Mouse (Mus musculus) forebrain, embryonic 11.5 days (tissue): ENCODE results near the gene Ankrd13b. TPM values are rescaled to one million over a fixed set of nuclear protein-coding genes. Genes with fewer than 3 reads are reported as not detected.

Source experiments
- ATAC-seq: fragments of 200-750 bp; cut with Nextera tagmentation; replicated peaks from 2 replicates; pipeline ENCODE4 v1.8.0; 2017; ENCODE audit warnings: moderate TSS enrichment; ENCODE audit not compliant: low FRiP score
- DNase-seq: peaks from one replicate; pipeline ENCODE4 v3.0.0-alpha.2; 2017; ENCODE audit warnings: low spot score
- H3K27ac ChIP-seq: fragments of 300-500 bp; sonication (generic); 2 replicates; pipeline ENCODE4 v1.5.1; 2014; ENCODE audit warnings: low read depth, low read length
- H3K27me3 ChIP-seq: fragments of 300-500 bp; sonication (generic); 2 replicates; pipeline ENCODE4 v1.6.1; 2014; ENCODE audit warnings: mild to moderate bottlenecking, low read length, mixed read lengths; ENCODE audit not compliant: control insufficient read depth, insufficient read depth
- H3K36me3 ChIP-seq: fragments of 300-500 bp; sonication (generic); 2 replicates; pipeline ENCODE4 v1.6.1; 2014; ENCODE audit warnings: mild to moderate bottlenecking, low read length, moderate library complexity, mixed read lengths; ENCODE audit not compliant: control insufficient read depth, insufficient read depth
- H3K4me1 ChIP-seq: fragments of 300-500 bp; sonication (generic); replicated peaks from 2 replicates; pipeline ENCODE4 v1.6.1; 2014; ENCODE audit warnings: low read length, mixed read lengths; ENCODE audit not compliant: control insufficient read depth, insufficient read depth
- H3K4me2 ChIP-seq: fragments of 300-500 bp; sonication (generic); 2 replicates; pipeline ENCODE4 v1.6.1; 2014; ENCODE audit warnings: low read depth, mild to moderate bottlenecking, low read length, moderate library complexity, mixed read lengths; ENCODE audit not compliant: severe bottlenecking
- H3K4me3 ChIP-seq: fragments of 300-500 bp; sonication (generic); 2 replicates; pipeline ENCODE4 v1.5.1; 2014; ENCODE audit warnings: low read depth, low read length
- H3K9ac ChIP-seq: fragments of 300-500 bp; sonication (generic); 2 replicates; pipeline ENCODE4 v1.6.1; 2014; ENCODE audit warnings: low read length
- H3K9me3 ChIP-seq: fragments of 300-500 bp; sonication (generic); 2 replicates; pipeline ENCODE4 v1.6.1; 2016; ENCODE audit warnings: low read length, mixed read lengths; ENCODE audit not compliant: control insufficient read depth
- WGBS: fragments of 180-500 bp; shearing (Covaris S2); extraction: QIAGEN DNeasy Blood & Tissue Kit; methylation state at CpG from one replicate; pipeline ENCODE4 v1.1.7; 2014; 5-methylcytosine and 5-hydroxymethylcytosine counted together
- polyA plus RNA-seq: library from polyadenylated mRNA; unstranded; fragments of >200 nt; fragmentation: Nextera tagmentation; extraction: Ambion mirVana; gene quantifications from 2 replicates; pipeline ENCODE4 v1.2.1, GENCODE M21; 2014

Gene Ankrd13b
- polyA plus RNA-seq, 1 experiment from 2014 or later: 19.0 TPM

DNA sequence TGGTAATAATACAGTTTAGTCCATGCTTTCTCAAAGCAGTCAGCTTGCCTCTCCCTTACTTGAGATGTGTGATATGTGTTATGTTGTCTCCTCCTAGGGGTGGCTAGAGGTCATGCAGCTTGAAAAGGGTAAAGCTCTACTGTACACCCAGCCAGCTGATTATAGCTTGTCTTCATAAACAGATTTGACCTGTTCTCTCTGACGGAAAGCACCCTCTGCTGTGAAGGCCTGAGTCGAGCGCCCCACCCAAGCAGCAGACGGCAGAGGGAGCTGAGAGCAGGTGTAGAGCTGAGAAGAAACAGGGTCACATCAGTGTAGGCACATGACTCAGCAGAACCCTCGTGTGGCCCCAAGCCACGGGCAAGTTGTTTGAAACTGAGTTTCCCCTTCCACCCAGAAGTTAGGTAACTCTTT, 42.8 kb downstream of the Ankrd13b start:
- DNase-seq: no peak
- no peaks in the 10 kb centered on the region for H3K9me3 ChIP-seq
- 76% methylated on average over 6 of the region's 6 CpGs for WGBS

DNA sequence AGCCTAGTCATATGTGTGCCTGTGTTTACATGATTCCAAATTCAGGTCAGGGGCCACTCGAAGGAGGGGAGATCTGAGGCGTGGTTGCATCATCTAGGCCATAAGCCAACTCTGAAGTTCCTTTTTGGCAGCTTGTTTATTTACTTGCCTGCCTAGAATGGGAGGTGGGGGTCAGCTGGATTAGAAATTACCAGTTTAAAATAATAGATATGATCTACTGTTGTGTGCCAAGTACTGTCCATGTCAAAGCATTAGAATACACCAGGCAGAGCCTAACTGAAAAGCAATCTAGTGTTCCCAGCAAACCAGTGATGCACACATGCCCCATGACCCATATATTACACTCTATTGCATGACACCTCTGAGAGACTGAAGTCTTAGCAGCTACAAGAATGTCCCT, 44.5 kb downstream of the Ankrd13b start:
- no peak overlapping the region for H3K9ac ChIP-seq
- no peaks in the 10 kb centered on the region for H3K27me3 ChIP-seq
- DNase-seq (no peak), ATAC-seq (no peak)
- 79% methylated on average over 2 of the region's 2 CpGs for WGBS
- H3K4me2 ChIP-seq: no peak overlapping the region
- H3K36me3 ChIP-seq: no peaks in the 10 kb centered on the region; the same call in 1 of the 2 replicates
- no peak overlapping the region for H3K27ac ChIP-seq
- H3K9me3 ChIP-seq: no peaks in the 10 kb centered on the region
- H3K4me1 ChIP-seq: no peaks in the 10 kb centered on the region
- H3K4me3 ChIP-seq: no peak overlapping the region

More for the DNA sequence above, 42.8 kb downstream of the Ankrd13b start:
- H3K27ac ChIP-seq: no peak overlapping the region
- no peaks in the 10 kb centered on the region for H3K27me3 ChIP-seq
- no peak overlapping the region for H3K4me2 ChIP-seq
- ATAC-seq: no peak
- no peaks in the 10 kb centered on the region; the same call in 1 of the 2 replicates for H3K36me3 ChIP-seq
- no peak overlapping the region for H3K9ac ChIP-seq
- no peak overlapping the region for H3K4me3 ChIP-seq
- no peaks in the 10 kb centered on the region for H3K4me1 ChIP-seq

DNA sequence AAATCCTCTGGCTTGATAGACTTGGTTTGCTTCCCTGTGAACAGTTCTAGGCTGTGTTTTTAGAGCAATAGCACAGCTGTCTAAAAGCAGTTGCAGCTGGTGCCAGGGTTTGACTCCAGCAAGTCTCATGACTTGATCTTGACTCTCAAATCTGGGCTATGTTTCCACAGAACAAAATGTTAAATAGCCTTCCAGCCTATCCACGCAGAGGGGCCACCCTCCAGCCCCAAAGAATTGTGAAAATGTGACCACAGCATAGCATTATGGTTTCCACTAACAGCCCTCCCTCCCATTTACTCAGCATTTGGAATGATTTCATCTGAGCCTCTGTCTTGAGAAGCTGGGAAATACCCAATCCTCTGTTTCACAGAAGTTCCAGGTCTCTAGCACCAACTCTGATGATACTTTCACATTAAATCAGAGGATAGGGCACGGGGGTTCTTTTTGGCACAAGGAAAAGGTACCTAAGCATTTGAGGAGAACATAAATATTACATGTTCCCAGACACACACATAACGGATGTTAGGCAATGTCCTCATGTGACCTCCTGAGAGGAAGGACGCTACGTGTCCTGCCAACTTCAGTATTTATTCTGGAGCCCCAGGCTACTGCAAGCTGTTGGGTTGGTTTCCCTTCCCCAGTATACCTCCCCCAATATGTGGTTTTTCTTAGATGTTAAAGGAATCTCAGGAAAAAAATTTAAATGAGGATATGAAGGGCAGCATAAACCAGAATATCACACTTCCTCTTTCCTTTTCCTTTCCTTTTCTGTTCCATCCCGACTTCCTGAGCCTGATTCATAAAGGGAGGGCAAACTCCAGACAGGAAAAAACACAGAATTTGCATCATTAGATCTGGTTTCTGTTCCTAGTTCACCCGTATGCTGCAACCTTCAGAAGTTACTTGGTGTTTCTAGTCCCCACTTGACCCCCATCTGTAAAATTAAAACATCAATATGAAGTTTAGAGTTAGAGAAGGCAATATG, 47.0 kb downstream of the Ankrd13b start:
- Histone ChIP-seq H3K27me3 (no peaks in the 10 kb centered on the region), H3K4me3 (no peak overlapping the region), H3K27ac (no peak overlapping the region), H3K4me2 (no peak overlapping the region), H3K9ac (no peak overlapping the region), H3K36me3 (no peaks in the 10 kb centered on the region; the same call in 1 of the 2 replicates), H3K9me3 (no peaks in the 10 kb centered on the region), H3K4me1 (no peaks in the 10 kb centered on the region)
- ATAC-seq (no peak), DNase-seq (no peak)
- WGBS: 87% methylated on average over 7 of the region's 7 CpGs

DNA sequence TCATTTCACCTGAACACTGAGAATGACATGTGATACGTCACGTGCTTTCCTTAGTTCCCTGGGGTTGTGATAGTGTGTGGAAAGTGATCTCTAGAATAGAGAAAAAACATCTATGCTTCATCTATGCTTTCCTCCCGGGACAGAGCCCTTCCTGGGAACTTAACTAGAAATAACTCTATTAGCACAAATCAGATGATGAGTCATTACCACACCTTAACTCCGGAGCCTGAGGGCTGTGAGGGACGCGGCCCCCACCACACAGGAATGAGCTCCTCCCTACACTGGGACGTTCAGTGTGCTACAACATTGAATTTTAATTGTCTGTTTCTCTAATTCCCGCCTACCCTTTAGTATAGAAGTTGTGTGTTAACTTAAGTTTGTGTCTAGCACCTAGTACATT, 48.5 kb downstream of the Ankrd13b start:
- no peak overlapping the region for H3K9ac ChIP-seq
- H3K4me2 ChIP-seq: no peak overlapping the region
- no peaks in the 10 kb centered on the region for H3K4me1 ChIP-seq
- H3K9me3 ChIP-seq: no peaks in the 10 kb centered on the region
- WGBS: 90% methylated on average over 8 of the region's 8 CpGs
- DNase-seq (no peak), ATAC-seq (no peak)
- no peak overlapping the region for H3K27ac ChIP-seq
- no peaks in the 10 kb centered on the region; the same call in 1 of the 2 replicates for H3K36me3 ChIP-seq
- H3K27me3 ChIP-seq: no peaks in the 10 kb centered on the region
- H3K4me3 ChIP-seq: no peak overlapping the region

DNA sequence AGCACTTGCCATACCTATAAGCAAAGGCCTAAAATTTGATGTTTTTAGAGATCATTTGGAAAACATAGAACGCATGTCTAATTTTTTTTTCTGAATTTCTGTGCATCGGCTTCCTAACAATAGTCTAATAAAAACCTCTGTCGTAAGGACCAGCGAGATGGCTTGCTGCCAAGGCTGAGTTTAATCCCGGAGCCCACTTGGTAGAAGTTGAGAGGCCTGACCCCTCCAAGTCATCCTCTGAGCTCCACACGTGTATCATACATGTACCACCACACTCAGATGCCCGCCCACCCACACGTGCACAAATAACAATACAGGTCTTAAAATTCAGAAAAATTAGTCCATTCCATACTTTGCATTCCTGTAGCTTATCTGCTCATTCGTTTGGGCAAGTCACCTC, 49.4 kb downstream of the Ankrd13b start:
- WGBS: 92% methylated on average over 9 of the region's 9 CpGs
- Histone ChIP-seq H3K4me2 (no peak overlapping the region), H3K27me3 (no peaks in the 10 kb centered on the region), H3K9ac (no peak overlapping the region), H3K4me1 (no peaks in the 10 kb centered on the region), H3K27ac (no peak overlapping the region), H3K9me3 (no peaks in the 10 kb centered on the region), H3K4me3 (no peak overlapping the region), H3K36me3 (no peaks in the 10 kb centered on the region; the same call in 1 of the 2 replicates)
- no peak for DNase-seq
- no peak for ATAC-seq

DNA sequence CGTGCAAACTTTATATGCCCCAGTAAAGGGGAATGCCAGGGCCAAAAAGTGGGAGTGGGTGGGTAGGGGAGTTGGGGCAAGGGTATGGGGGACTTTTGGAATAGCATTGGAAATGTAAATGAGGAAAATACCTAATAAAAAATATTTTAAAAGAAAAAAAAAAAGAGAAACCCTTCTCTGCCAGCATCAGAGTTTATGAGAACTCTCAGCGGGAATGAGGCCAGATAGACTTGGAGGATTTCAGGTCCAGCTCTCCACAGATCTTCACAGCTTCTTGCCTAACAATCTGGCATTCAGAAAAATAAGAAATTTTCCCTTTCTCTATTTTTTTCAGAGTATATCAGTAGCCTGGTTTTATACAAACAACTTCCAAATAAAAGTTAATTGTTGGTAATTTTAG, 52.5 kb downstream of the Ankrd13b start:
- Histone ChIP-seq H3K27ac (no peak overlapping the region), H3K4me1 (no peaks in the 10 kb centered on the region), H3K27me3 (no peaks in the 10 kb centered on the region), H3K9me3 (no peaks in the 10 kb centered on the region), H3K36me3 (no peaks in the 10 kb centered on the region; the same call in 1 of the 2 replicates), H3K4me2 (no peak overlapping the region), H3K4me3 (no peak overlapping the region), H3K9ac (no peak overlapping the region)
- DNase-seq (no peak), ATAC-seq (no peak)
- 95% methylated on average over 2 of the region's 2 CpGs for WGBS

DNA sequence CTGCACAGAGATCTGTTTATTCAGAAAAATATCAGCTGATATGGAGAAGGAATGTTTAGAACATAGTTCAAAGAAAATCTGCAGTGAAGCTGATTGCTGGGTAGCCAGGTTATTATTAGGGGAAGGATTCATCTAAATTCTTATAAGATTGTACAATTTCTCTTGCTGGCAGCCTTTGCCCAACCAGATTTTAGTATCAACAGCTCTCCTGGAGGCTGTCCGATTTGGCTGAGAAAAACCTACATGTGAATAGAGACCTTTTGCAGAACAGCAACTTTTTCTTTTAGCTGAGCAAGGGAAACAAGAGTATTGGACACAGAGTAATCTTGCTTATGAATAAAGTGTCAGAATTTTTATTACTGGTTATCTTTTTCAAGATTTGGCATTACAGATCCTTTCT, 61.0 kb downstream of the Ankrd13b start:
- 89% methylated on average over 1 of the region's 1 CpGs for WGBS
- Histone ChIP-seq H3K9me3 (no peaks in the 10 kb centered on the region), H3K36me3 (no peaks in the 10 kb centered on the region; the same call in 1 of the 2 replicates), H3K4me2 (no peak overlapping the region), H3K4me1 (no peaks in the 10 kb centered on the region), H3K27me3 (no peaks in the 10 kb centered on the region), H3K9ac (no peak overlapping the region), H3K4me3 (no peak overlapping the region), H3K27ac (no peak overlapping the region)
- DNase-seq (no peak), ATAC-seq (no peak)

DNA sequence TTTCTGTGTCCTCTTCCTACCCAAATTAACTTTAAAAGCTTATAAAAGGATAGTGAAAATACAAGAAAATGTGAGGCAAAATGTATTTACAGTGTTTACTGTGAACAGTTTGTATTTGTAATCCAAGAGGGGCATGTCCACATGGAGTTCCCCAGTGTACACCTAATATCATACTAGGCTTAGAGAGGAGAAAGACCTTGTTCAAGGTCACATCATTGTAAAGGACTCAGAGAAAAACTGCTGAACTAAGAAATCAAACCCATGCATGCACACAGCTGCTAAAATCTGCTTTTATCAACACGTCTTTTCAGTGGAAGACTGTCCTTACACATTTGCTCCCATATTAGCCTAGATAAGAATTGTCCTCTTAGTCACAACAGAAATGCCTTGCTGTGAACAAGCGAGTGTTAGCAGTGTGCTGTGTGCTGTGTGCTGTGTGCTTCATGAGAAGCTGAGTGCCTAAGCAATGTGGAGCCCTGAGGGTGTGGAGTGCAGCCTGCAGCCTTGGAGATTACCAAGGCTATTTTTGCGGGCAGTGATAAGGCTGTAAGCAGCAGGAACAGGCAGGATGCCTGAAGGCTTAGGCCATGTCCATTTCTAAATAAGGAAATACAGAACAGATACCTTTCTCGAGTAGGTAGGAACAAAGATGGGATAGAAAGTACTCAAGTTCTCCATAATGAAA, 66.2 kb downstream of the Ankrd13b start:
- Histone ChIP-seq H3K4me1 (no peaks in the 10 kb centered on the region), H3K9me3 (no peaks in the 10 kb centered on the region), H3K27me3 (no peaks in the 10 kb centered on the region), H3K4me2 (no peak overlapping the region), H3K27ac (no peak overlapping the region), H3K36me3 (no peaks in the 10 kb centered on the region), H3K9ac (no peak overlapping the region), H3K4me3 (no peak overlapping the region)
- no peak for DNase-seq
- 92% methylated on average over 4 of the region's 4 CpGs for WGBS
- ATAC-seq: no peak
